Mouse (Mus musculus) cerebellum, adult 2 months (tissue): ENCODE results near the gene Edn2.

Experiments used
- CTCF ChIP-seq: fragments of 200-500 bp; IDR thresholded peaks from 2 replicates; pipeline ENCODE4 v1.5.1; 2011; ENCODE audit warnings: low read depth, mild to moderate bottlenecking, control low read depth, low read length, moderate library complexity, borderline replicate concordance; ENCODE audit not compliant: insufficient read depth
- POLR2A ChIP-seq: fragments of 200-500 bp; IDR thresholded peaks from 2 replicates; pipeline ENCODE4 v1.6.1; 2011; ENCODE audit warnings: low read length, control low read depth, borderline replicate concordance; ENCODE audit not compliant: insufficient read depth

GRCm38 (mm10) chr4:120141810-120142209 lies 19.2 kb upstream of the Edn2 start:
- TF ChIP-seq CTCF: no peak
- TF ChIP-seq POLR2A: no peak
